Mouse (Mus musculus) left cerebral cortex, adult 8-10 months (tissue): ENCODE results near the gene Homer2. TPM values are rescaled to one million over a fixed set of nuclear protein-coding genes. Genes with fewer than 3 reads are reported as not detected.

Experiments used
- DNase-seq, 2 experiments: peaks; one replicate each; pipeline ENCODE4 v3.0.0; 2022; ENCODE audit warnings: low spot score in 2 of 2
- total RNA-seq, 4 experiments: library from RNA; stranded (reverse); gene quantifications; 2 replicates each; pipeline ENCODE4 v1.2.4; 2022

Homer2 gene
- total RNA-seq, 4 experiments from 2014 or later = 52.0 to 72.2 (median 56.2) TPM

GRCm38 (mm10) chr7:81653988-81654387, 53.3 kb downstream of the Homer2 start:
- DNase-seq = no peak

GRCm38 (mm10) chr7:81652296-81652695, 55.0 kb downstream of the Homer2 start:
- DNase-seq = no peak

GRCm38 (mm10) chr7:81651284-81651683, 56.0 kb downstream of the Homer2 start:
- DNase-seq = no peak

GRCm38 (mm10) chr7:81649270-81649669, 58.1 kb downstream of the Homer2 start:
- no peak for DNase-seq

- no peak for DNase-seq
These were observed 59.4 kb downstream of the Homer2 start for GRCm38 (mm10) chr7:81647959-81648358.

GRCm38 (mm10) chr7:81644551-81645235, 62.6 kb downstream of the Homer2 start:
- no peak for DNase-seq

- DNase-seq = no peak
These were observed 66.2 kb downstream of the Homer2 start for GRCm38 (mm10) chr7:81641101-81641500.

GRCm38 (mm10) chr7:81632586-81632985, 74.7 kb downstream of the Homer2 start:
- DNase-seq = no peak

- peak in 1 of 2 experiments; percentile 34 for DNase-seq
These were observed 76.1 kb downstream of the Homer2 start for GRCm38 (mm10) chr7:81631261-81631660.

- no peak for DNase-seq
These were observed 80.9 kb downstream of the Homer2 start for GRCm38 (mm10) chr7:81626460-81626859.

GRCm38 (mm10) chr7:81623767-81624166, 83.6 kb downstream of the Homer2 start:
- no peak for DNase-seq

- no peak for DNase-seq
These were observed 84.5 kb downstream of the Homer2 start for GRCm38 (mm10) chr7:81622793-81623192.

- no peak for DNase-seq
These were observed 92.3 kb downstream of the Homer2 start for GRCm38 (mm10) chr7:81615031-81615430.

- no peak for DNase-seq
These were observed 94.3 kb downstream of the Homer2 start for GRCm38 (mm10) chr7:81612856-81613635.

GRCm38 (mm10) chr7:81610125-81610524, 97.2 kb downstream of the Homer2 start:
- DNase-seq = no peak

- DNase-seq = no peak
These were observed 100.9 kb downstream of the Homer2 start for GRCm38 (mm10) chr7:81606452-81606851.

GRCm38 (mm10) chr7:81605489-81605888, 101.8 kb downstream of the Homer2 start:
- DNase-seq = no peak

GRCm38 (mm10) chr7:81604991-81605390, 102.3 kb downstream of the Homer2 start:
- no peak for DNase-seq

GRCm38 (mm10) chr7:81599379-81600280, 107.7 kb downstream of the Homer2 start:
- DNase-seq = peak in 1 of 2 experiments; percentile 55

- DNase-seq = no peak
These were observed 109.7 kb downstream of the Homer2 start for GRCm38 (mm10) chr7:81597660-81598059.

- DNase-seq = no peak
These were observed 111.2 kb downstream of the Homer2 start for GRCm38 (mm10) chr7:81596086-81596485.

- no peak for DNase-seq
These were observed 112.3 kb downstream of the Homer2 start for GRCm38 (mm10) chr7:81595056-81595455.
